Mouse (Mus musculus) hematopoietic multipotent progenitor cell, adult 10-12 weeks (in vitro differentiated cells): ENCODE measurements around the gene Slc10a6. TPM values are rescaled to one million over a fixed set of nuclear protein-coding genes. Genes with fewer than 3 reads are reported as not detected.

Experiments used
- polyA plus RNA-seq: library from polyadenylated mRNA; stranded (reverse); fragments of >175 nt; gene quantifications from 2 replicates; pipeline ENCODE4 v1.2.3, GENCODE M21; 2012; ENCODE audit warnings: low replicate concordance

Slc10a6 gene
- not detected in 2 replicates for polyA plus RNA-seq

GRCm38 (mm10) chr5:103629111-103629764, at the start of gene Slc10a6:
TSS of gene Slc10a6 (minus strand) at chr5:103629403.

GRCm38 (mm10) chr5:103655346-103656118, 26.3 kb upstream of the Slc10a6 start, which contains the start of gene 1700016H13Rik:
TSS of gene 1700016H13Rik (minus strand) at chr5:103656010.

Other genes starting within 250 kb of the Slc10a6 start
- gene Ptpn13, start 204.2 kb downstream of the Slc10a6 start, polyA plus RNA-seq = 0.73 and 2.0 TPM in 2 replicates
- not detected in 2 replicates for gene 1700016H13Rik, start 26.6 kb upstream of the Slc10a6 start, polyA plus RNA-seq
- 81.9 and 153 TPM in 2 replicates for gene Aff1, start 63.0 kb upstream of the Slc10a6 start, polyA plus RNA-seq